Mouse (Mus musculus): ENCODE measurements around the gene Ankrd55. TPM values are rescaled to one million over a fixed set of nuclear protein-coding genes. Genes with fewer than 3 reads are reported as not detected.
A peak's percentile ranks its signal among the peaks of the same experiment; 100 is the strongest.

The Ankrd55 gene
- total RNA-seq, 2 experiments from 2014 or later: not detected

GRCm38 (mm10) chr13:112344270-112344864 is 56.1 kb downstream of the Ankrd55 start:
- DNase-seq: no peak

GRCm38 (mm10) chr13:112345542-112345941 is 57.3 kb downstream of the Ankrd55 start:
- DNase-seq: no peak

GRCm38 (mm10) chr13:112346031-112346430 is 57.8 kb downstream of the Ankrd55 start:
- DNase-seq: no peak

- no peak for DNase-seq
Observed at GRCm38 (mm10) chr13:112346659-112347142, 58.5 kb downstream of the Ankrd55 start.

- no peak for DNase-seq
Observed at GRCm38 (mm10) chr13:112348250-112348649, 60.0 kb downstream of the Ankrd55 start.

- no peak for DNase-seq
Observed at GRCm38 (mm10) chr13:112348896-112349484, 60.7 kb downstream of the Ankrd55 start.

GRCm38 (mm10) chr13:112349500-112349899 is 61.2 kb downstream of the Ankrd55 start:
- no peak for DNase-seq

GRCm38 (mm10) chr13:112351943-112352342 is 63.7 kb downstream of the Ankrd55 start:
- no peak for DNase-seq

GRCm38 (mm10) chr13:112354109-112354867 is 66.0 kb downstream of the Ankrd55 start:
- no peak for DNase-seq

GRCm38 (mm10) chr13:112354958-112355357 is 66.7 kb downstream of the Ankrd55 start:
- no peak for DNase-seq

- no peak for DNase-seq
Observed at GRCm38 (mm10) chr13:112355794-112356486, 67.7 kb downstream of the Ankrd55 start.

GRCm38 (mm10) chr13:112361575-112361974 is 73.3 kb downstream of the Ankrd55 start:
- no peak for DNase-seq

GRCm38 (mm10) chr13:112363218-112363617 is 75.0 kb downstream of the Ankrd55 start:
- peak; percentile 79 for DNase-seq

GRCm38 (mm10) chr13:112363746-112364145 is 75.5 kb downstream of the Ankrd55 start:
- no peak for DNase-seq

GRCm38 (mm10) chr13:112364698-112365097 is 76.4 kb downstream of the Ankrd55 start:
- no peak for DNase-seq

GRCm38 (mm10) chr13:112365303-112365702 is 77.1 kb downstream of the Ankrd55 start:
- DNase-seq: no peak

- DNase-seq: peak; percentile 70
Observed at GRCm38 (mm10) chr13:112365762-112366161, 77.5 kb downstream of the Ankrd55 start.

- no peak for DNase-seq
Observed at GRCm38 (mm10) chr13:112366321-112367029, 78.2 kb downstream of the Ankrd55 start.

GRCm38 (mm10) chr13:112371729-112372128 is 83.5 kb downstream of the Ankrd55 start:
- no peak for DNase-seq

GRCm38 (mm10) chr13:112375766-112376165 is 87.5 kb downstream of the Ankrd55 start:
- DNase-seq: peak; percentile 53

GRCm38 (mm10) chr13:112378782-112379305 is 90.6 kb downstream of the Ankrd55 start:
- DNase-seq: no peak

GRCm38 (mm10) chr13:112381476-112381875 is 93.2 kb downstream of the Ankrd55 start:
- DNase-seq: no peak
